Mouse (Mus musculus) cerebellum, adult 2 months (tissue): ENCODE results near the gene Rbbp4. TPM values are rescaled to one million over a fixed set of nuclear protein-coding genes. Genes with fewer than 3 reads are reported as not detected.
"Not testable (repeated sequence)": the region's sequence is repeated elsewhere in the genome, so short reads cannot be mapped to it uniquely, and the experiment has no call there.

Experiments used
- DNase-seq, 2 experiments: peaks; one replicate each; pipeline ENCODE4 v3.0.0; 2021
- H3K27ac ChIP-seq: fragments of 200-500 bp; 2 replicates; pipeline ENCODE4 v1.5.1; 2012; ENCODE audit warnings: low read length, control low read depth, inconsistent platforms; ENCODE audit not compliant: insufficient read depth
- H3K27me3 ChIP-seq: fragments of 200-500 bp; 2 replicates; pipeline ENCODE4 v1.6.1; 2012; ENCODE audit warnings: inconsistent platforms, mild to moderate bottlenecking, low read length, moderate library complexity; ENCODE audit not compliant: control insufficient read depth, insufficient read depth
- H3K4me1 ChIP-seq: fragments of 200-500 bp; 2 replicates; pipeline ENCODE4 v1.6.1; 2011; ENCODE audit warnings: low read length; ENCODE audit not compliant: control insufficient read depth, insufficient read depth
- H3K4me3 ChIP-seq: fragments of 200-500 bp; replicated peaks from 2 replicates; pipeline ENCODE3; 2011; ENCODE audit warnings: mild to moderate bottlenecking, low read depth, low read length, control low read depth; ENCODE audit not compliant: insufficient read depth
- CTCF ChIP-seq: fragments of 200-500 bp; IDR thresholded peaks from 2 replicates; pipeline ENCODE4 v1.5.1; 2011; ENCODE audit warnings: low read depth, mild to moderate bottlenecking, control low read depth, low read length, moderate library complexity, borderline replicate concordance; ENCODE audit not compliant: insufficient read depth
- POLR2A ChIP-seq: fragments of 200-500 bp; IDR thresholded peaks from 2 replicates; pipeline ENCODE4 v1.6.1; 2011; ENCODE audit warnings: low read length, control low read depth, borderline replicate concordance; ENCODE audit not compliant: insufficient read depth
- whole genome bisulfite sequencing: fragments of 180-500 bp; shearing (Covaris S2); methylation state at CpG from one replicate; pipeline ENCODE4 v1.1.7; 2018; 5-methylcytosine and 5-hydroxymethylcytosine counted together
- polyA plus RNA-seq: library from polyadenylated mRNA; depleted of rRNA; stranded (reverse); fragments of >200 nt; gene quantifications from 2 replicates; pipeline ENCODE4 v1.2.3, GENCODE M21; 2012

The Rbbp4 gene
- polyA plus RNA-seq, 1 experiment: 70.9 TPM

DNA sequence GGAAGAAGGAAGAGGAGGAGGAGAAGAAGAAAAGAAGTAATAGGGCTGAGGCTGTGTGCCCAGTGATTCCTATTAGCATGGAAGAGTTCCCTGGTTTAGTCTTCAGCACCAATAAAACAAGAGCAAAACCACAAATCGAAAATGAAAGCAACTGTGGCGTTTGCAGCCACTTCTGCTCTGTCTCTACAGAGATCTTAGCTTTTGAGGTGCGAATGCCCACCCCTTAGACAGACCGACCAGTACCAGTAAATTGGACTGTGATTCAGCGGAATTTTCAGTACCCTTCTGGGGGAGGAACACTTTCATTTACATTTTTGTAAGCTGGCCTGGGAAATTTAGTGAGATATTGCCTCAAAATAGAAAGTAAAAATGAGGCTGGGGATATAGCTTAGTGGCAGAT, 30.1 kb upstream of the Rbbp4 start:
- Histone ChIP-seq H3K4me1 (no peaks in the 10 kb centered on the region), H3K27ac (no peak overlapping the region), H3K27me3 (no peaks in the 10 kb centered on the region), H3K4me3 (no peak overlapping the region)
- WGBS: 93% methylated on average over 5 of the region's 5 CpGs
- no peak for TF ChIP-seq CTCF
- TF ChIP-seq POLR2A: no peak
- DNase-seq: no peak

DNA sequence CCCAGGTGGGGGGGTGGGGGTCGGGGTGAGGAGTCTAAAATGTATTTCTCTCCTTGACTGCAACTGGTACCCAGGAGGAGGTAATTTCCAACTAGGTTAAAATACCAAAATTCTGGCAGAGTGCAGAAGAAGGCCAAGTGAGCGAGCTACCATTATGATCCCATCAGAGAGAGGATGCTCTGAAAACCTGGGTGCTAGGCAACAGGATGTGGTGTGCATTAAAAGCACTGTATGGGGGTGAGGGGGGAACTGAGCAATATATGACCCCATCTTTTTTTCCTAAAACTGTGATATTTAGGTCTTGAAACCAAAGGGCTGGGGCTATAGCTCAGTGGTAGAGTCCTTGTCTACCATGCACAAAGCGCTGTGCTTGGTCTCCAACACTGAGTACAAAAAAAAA, 29.2 kb upstream of the Rbbp4 start:
- no peak for DNase-seq
- no peaks in the 10 kb centered on the region for H3K4me1 ChIP-seq
- TF ChIP-seq POLR2A (no peak), CTCF (no peak)
- H3K27ac ChIP-seq: no peak overlapping the region
- whole genome bisulfite sequencing: 83% methylated on average over 3 of the region's 3 CpGs
- no peaks in the 10 kb centered on the region for H3K27me3 ChIP-seq
- H3K4me3 ChIP-seq: no peak overlapping the region

DNA sequence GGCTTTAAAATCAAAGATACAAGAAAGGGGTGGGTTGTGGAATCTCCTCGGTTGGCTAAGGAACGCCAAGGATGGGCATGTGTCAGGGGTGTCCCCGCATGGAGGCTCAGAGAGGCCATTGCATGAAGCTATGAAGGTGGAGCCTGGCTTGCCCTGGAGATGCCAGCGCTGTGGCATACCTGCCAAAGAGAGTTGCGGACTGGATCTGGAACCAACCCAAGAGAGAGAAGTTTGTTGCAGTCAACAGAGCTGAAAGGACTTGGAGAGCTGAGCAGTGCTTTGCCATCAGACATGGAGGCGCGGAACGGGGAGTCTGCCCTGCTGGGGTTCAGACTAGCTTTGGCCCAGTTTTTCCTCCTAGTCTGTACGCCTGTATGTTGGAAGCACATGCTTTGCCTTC, 28.3 kb upstream of the Rbbp4 start:
- TF ChIP-seq POLR2A: no peak
- TF ChIP-seq CTCF: no peak
- no peaks in the 10 kb centered on the region for H3K4me1 ChIP-seq
- 70% methylated on average over 9 of the region's 9 CpGs for WGBS
- no peaks in the 10 kb centered on the region for H3K27me3 ChIP-seq
- DNase-seq: no peak
- no peak overlapping the region for H3K27ac ChIP-seq
- no peak overlapping the region for H3K4me3 ChIP-seq

DNA sequence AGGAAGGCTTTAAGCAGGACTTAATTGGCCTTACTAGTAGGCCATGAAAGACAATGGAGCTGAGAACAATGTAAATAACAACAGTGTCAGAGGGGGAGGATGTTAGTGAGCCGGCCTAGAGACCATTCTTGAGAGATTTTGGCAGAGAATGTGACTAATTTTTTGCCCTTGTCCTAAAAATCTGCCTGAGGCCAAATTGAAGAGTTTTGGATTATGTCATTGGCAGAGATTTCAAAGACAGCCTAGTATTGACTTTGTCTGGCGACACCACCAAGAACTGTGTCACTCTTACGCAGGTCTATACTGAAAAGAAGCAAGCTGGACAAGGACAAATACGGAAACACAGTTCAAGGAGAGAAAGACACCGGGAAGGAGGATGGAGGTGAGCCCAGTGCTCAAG, 27.6 kb upstream of the Rbbp4 start:
- WGBS: 86% methylated on average over 5 of the region's 5 CpGs
- TF ChIP-seq CTCF: no peak
- TF ChIP-seq POLR2A: no peak

DNA sequence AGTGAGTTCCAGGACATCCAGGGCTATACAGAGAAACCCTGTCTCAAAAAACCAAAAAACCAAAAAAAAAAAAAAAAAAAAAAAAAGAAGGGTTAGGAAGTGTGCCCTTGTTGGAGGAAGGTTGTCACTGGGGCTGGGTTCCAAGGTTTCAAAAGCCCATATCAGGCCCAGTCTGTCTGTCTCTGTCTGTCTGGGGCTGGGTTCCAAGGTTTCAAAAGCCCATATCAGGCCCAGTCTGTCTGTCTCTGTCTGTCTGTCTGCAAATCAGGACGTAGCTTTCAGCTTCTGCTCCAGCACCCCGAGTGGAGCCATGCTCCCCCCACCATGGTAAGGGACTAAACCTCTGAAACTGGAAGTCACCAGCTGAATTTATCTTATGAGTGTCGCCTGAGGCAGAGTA, 27.1 kb upstream of the Rbbp4 start:
- H3K27me3 ChIP-seq, DNase-seq, H3K4me3 ChIP-seq, H3K4me1 ChIP-seq, H3K27ac ChIP-seq: not testable (repeated sequence)
- WGBS: 92% methylated on average over 3 of the region's 3 CpGs

More for the DNA sequence above, 27.6 kb upstream of the Rbbp4 start:
- H3K4me1 ChIP-seq: no peaks in the 10 kb centered on the region
- DNase-seq: no peak
- H3K4me3 ChIP-seq: no peak overlapping the region
- no peak overlapping the region for H3K27ac ChIP-seq
- H3K27me3 ChIP-seq: no peaks in the 10 kb centered on the region

DNA sequence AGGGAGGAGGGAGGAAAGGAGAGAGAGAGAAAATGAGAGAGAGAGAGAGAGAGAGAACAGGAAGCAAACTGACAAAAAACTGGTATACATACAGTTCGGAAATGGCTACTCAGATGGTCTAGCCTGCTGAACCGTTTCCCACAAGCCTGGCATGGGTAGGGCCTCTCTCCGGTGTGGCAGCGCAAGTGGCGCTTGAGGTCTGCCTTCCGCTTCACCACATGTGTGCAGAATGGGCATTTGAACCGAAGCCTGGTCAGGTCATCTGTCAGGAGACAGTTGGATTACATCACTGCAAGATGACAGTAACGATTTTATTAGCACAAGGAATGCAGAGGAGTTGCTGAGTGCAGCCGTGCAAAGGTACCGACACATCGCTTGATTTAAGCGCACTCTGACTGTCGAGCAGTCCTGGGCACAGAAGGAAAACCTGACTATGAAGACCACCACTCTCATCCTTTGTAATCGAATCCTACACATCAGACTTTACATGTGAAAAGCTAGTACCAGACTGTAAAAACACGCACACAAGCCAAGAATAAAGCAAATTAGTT, 22.5 kb upstream of the Rbbp4 start:
- H3K4me3 ChIP-seq: no peak overlapping the region
- TF ChIP-seq CTCF (no peak), POLR2A (no peak)
- no peak for DNase-seq
- no peaks in the 10 kb centered on the region for H3K27me3 ChIP-seq
- H3K27ac ChIP-seq: no peak overlapping the region
- H3K4me1 ChIP-seq: no peaks in the 10 kb centered on the region
- WGBS: 74% methylated on average over 15 of the region's 15 CpGs

DNA sequence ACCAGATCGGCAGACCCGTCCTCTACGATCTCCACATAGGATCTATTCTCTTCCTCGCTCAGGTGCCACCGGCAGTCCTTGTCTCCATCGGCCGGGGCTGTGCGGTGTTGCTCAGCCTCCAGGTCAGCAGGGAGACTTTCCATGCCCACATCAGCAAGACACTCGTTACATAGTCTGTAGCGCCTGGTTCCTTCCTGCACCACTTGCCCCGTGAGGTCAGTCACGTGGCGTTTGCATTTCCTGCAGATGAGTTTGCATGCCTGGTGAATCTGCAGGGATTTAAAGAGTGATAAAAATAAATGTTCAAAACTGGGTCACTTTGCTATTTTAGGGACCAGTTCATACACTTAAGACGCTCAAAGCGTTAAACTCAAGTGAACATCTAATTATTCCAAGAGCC, 19.1 kb upstream of the Rbbp4 start:
- 78% methylated on average over 15 of the region's 15 CpGs for WGBS
- H3K4me1 ChIP-seq: peaks cover 8% of the 10 kb centered on the region; the same call in 1 of the 2 replicates
- H3K27ac ChIP-seq: no peak overlapping the region
- DNase-seq: no peak
- TF ChIP-seq POLR2A: no peak
- no peak for TF ChIP-seq CTCF
- no peaks in the 10 kb centered on the region for H3K27me3 ChIP-seq
- H3K4me3 ChIP-seq: no peak overlapping the region

DNA sequence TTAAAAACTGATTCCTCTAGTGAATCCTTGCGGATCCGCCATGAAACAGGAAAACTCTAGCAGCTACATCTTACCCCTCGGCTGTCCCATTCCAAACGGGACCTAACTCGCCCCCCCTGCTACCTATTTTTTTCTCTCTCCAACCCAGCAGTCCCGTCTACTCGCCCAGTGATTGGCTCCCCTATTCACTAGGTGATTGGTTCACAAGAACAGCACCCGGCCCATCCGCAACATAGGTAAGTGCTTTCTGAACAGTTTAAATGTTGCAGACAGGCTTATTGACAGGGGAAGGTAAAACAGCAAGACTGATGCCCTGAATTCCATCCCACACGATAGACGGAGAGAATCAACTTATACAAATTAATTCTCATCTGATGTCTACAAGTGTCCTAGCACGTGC, 18.0 kb upstream of the Rbbp4 start:
- H3K4me3 ChIP-seq: no peak overlapping the region
- H3K27me3 ChIP-seq: no peaks in the 10 kb centered on the region
- no peak for DNase-seq
- TF ChIP-seq POLR2A (no peak), CTCF (no peak)
- WGBS: 89% methylated on average over 12 of the region's 12 CpGs
- H3K4me1 ChIP-seq: peaks cover 8% of the 10 kb centered on the region; the same call in 1 of the 2 replicates
- no peak overlapping the region for H3K27ac ChIP-seq
